Mouse (Mus musculus): ENCODE measurements around the gene Pitpnm3.
A peak's percentile ranks its signal among the peaks of the same experiment; 100 is the strongest.

Pitpnm3 gene

GRCm38 (mm10) chr11:72022827-72023226 is 112.8 kb downstream of the Pitpnm3 start:
- no peak for DNase-seq (ENCODE audit: low spot score in 2 of 2)

DNA sequence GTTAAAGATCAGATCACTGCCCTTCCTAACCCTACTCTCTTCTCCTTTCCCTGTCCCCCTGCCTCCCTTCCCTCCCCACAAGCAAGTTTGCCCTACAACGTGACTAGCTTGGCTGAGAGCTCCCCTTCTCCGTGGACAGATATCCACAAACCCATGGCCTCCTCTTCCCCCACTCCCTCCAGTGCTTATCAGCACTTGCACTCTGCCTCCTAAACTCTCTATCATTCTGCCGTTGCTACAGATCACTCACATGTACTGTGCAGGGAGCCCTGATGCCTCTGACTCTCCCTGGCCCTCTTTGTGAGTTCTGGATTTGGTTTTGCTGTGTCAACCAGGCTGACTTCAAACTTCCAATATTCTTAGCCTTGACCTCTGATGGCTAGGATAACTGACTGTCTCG is 114.6 kb downstream of the Pitpnm3 start:
- no peak for DNase-seq (ENCODE audit: low spot score in 2 of 2)

- DNase-seq (ENCODE audit: low spot score in 2 of 2) = no peak
These were observed 118.4 kb downstream of the Pitpnm3 start for GRCm38 (mm10) chr11:72017253-72017601.

- no peak for DNase-seq (ENCODE audit: low spot score in 2 of 2)
These were observed 118.9 kb downstream of the Pitpnm3 start for GRCm38 (mm10) chr11:72016518-72017252.

DNA sequence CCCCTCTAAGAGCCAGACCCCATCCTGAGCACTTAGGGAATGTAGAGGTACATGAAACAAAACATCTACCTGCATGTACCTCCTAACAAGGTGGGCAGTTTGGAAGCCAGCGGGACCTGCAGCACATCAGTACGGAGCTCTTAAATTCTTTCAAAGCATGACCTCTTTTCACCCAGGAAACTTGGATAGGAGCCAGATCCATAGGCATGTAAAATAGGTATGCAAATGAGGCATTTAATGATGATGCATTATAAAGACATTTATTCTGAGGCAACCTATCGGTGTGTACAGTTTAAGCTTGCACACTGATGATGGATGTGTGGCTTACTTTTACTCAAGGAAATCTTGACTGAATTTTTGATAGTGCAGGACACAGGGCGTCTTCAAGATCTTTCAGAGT is 120.9 kb downstream of the Pitpnm3 start:
- DNase-seq (ENCODE audit: low spot score in 2 of 2) = no peak

DNA sequence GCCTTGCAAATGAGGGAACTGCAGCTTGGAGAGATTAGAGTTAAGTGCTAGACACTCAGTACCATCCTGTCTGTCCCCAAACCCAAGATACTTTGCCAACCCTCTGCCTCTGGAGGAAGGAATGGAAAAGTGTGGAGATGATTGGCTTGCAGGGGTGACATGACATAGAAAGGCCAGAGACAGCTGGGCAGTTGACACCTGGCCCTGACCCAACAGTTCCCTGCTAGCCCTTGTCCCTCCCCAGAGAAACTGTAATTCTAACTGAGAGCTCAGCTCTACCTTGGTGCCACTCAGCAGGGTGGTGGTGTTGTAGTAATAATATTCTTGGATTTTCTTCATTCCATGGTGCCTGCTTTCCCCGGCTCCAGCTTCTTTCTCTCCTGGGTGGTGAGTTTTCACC is 123.6 kb downstream of the Pitpnm3 start:
- DNase-seq (ENCODE audit: low spot score in 2 of 2) = no peak

DNA sequence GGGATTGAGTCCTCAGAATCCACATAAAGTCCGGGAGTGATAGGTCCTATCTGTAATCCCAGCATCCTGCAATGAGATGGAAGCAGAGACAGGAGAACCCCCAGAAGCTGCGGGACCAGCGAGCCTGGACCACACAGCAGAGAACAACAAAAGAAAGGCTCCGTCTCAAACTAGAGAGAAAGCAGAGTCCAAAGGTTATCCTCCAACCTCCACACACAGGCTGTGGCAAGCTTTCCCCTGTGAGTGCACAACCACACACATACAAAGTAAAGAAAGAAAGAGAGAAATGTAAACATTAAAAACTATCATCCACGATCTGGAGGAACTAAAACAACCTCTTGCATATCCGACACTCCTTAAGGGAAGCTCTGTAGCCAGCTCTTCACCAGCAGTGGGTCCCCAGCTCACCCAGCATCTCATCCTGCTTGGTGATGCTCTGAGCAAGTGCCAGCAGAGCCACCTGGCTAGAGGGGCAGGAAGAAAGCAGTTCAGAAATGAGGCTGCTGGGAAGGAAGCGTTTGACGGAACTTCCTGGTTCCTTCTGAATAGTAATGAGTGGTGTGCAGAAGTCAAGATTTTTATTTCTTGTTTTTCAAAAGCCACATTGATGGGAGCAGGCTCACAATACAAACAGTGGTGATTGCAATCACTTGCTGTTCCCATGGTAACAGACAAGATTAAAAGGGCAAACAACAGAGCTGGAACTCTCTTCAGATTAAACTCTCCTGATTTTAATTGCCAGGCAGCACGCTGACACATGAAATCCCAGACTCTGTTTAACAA is 124.4 kb downstream of the Pitpnm3 start:
- DNase-seq (ENCODE audit: low spot score in 2 of 2) = no peak

- DNase-seq (ENCODE audit: low spot score in 2 of 2) = no peak
These were observed 125.2 kb downstream of the Pitpnm3 start for GRCm38 (mm10) chr11:72010367-72010766.

DNA sequence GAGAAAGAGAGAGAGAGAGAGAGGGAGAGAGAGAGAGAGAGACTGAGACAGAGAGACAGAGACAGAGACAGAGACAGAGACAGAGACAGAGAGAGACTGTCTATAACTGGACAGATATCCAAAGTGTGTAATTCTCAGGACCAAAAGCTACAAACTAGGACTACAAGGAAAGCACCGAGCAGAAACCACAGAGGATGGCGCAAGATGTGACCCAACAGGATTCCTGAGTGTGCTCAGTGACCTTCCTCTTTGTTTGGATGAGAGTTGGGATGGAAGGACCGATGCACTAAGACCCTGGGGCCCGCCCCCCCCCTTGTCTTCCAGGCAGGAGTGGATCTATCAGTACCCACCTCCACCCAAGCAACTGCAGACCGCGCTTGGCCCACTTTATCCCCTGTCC is 130.0 kb downstream of the Pitpnm3 start:
- no peak for DNase-seq (ENCODE audit: low spot score in 2 of 2)

DNA sequence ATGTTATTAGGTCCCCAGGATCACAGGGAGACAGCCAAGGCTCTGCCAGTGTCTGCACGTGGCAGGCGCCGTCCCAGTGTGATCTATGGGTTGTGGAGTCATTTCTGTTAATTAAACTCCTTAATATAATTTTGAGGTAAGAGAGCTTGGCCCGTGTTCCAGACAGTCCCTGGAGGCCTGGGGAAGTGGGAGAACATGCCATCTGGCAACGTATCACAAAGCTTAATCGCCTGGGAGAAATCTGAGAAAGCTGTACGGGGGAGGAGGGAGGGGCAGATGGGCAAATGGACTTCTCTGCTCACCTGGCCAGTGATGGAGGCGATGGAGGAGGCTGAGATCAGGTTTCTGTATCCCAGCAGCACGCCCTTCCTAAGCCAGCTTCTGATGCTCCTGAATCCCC is 132.4 kb downstream of the Pitpnm3 start:
- DNase-seq (ENCODE audit: low spot score in 2 of 2) = no peak

GRCm38 (mm10) chr11:72002138-72002853 is 133.3 kb downstream of the Pitpnm3 start:
- peak in 1 of 2 experiments; percentile 18 for DNase-seq (ENCODE audit: low spot score in 2 of 2)

- peak in 1 of 2 experiments; percentile 7 for DNase-seq (ENCODE audit: low spot score in 2 of 2)
These were observed 135.4 kb downstream of the Pitpnm3 start for GRCm38 (mm10) chr11:72000194-72000593.
